Mouse (Mus musculus): ENCODE results near the gene Gm21981.
A peak's percentile ranks its signal among the peaks of the same experiment; 100 is the strongest.

Gm21981 gene

DNA sequence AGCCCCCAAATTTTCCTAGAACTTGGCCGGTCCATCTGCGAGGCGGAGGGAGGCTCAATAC, at the start of gene Gm21981:
Gene Gm21981 (minus strand): TSS at position 14 of the 61 bp plus-strand sequence.
- DNase-seq (ENCODE audit: low spot score in 2 of 2) = no peak

DNA sequence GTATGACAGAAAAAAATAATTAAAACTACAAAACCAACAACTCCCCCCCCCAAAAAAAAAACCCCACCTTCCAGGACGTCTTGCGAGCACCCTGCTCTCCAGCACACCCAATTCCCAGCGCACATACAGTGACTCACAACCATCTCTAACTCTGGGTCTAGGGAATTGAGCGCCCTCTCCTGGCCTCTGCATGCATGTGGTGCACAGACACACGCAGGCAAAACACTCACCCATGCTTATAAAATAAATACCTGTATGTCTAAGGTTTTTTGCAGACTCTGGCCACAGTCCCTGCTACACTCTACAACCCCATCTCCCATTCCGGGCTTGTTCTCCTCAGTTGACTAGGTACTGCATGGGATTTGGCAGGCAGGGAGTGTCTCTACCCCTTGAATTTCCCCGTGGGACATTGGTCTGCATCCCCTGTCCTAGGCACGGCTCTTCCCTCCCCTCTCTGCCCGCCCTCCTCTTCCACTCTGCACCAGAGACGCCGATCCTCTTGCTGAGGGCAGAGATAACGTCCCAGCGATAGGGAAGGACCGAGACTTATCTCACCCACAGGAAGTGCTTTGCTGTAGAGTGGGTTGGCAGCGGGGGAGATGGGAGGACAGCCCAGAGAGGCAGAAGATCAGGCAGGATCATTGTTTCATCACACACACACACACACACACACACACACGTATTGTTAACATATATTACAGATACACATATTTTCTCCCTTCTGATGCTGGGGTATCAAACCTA, 48.9 kb upstream of the Gm21981 start:
- peak; percentile 31 to 51 for DNase-seq (ENCODE audit: low spot score in 2 of 2)

DNA sequence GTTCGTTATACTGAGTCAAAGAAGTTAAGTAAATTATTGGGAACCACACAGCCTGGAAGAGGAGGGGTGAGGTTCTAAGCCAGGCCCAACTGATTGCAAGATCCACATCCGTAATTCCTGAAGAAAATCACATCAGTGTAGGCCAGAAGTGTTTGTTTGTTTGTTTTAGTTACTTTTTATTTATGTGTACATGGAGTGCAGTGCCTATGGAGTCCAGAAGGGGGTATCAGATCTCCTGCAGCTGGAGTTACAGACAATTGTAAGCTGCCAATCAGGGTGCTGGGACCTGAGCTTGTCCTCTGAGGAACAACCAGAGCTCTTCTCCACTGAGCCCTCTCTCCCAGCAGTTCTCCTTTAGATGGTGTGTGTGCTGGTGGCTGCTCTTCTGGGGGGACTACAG, 45.9 kb upstream of the Gm21981 start:
- DNase-seq (ENCODE audit: low spot score in 2 of 2) = no peak

DNA sequence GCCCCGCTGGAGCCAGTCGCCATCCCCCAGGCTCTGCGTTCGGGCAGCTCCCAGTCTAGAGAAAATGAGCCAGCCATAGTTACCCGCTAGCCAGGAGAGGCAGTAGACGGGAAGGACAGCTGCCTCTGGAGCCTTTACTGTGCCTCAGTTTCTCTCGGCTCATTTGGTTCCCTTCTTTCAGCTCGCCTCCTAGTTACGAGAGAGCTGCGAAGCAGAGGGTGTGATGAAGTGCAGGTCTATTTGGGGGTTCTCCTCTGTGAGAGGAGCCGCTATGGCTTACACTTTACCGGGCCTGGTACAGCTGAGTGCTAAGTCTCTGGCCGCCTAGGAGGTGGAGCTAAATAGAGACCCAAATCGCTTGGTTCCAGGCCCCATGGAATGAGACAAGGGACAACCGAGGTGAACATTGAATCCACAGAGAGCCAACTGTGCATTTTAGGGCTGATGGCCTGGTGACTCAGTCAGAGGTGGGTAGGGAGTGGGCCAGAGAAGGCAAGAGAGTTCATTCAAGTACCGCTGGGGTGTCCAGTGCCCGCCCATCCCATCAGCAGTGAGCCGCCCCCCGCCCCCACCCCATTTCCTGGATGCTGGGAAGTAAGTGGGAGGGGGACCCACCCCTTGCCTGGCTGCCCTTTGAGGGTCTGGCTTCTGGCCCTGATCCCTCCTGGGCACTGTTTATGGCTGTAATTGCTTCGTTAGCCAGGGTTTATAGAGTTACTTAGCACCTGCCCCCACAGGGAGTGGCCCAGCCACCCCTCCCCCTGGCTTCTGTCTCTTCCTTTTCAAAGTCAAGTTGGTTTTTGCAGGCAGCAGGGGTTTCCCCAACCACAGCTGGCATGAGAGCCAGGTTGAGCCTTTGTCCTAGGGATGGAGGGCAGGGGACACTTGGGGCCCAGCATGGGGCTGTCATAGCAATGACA, 44.9 kb upstream of the Gm21981 start:
- peak; percentile 78 to 80 for DNase-seq (ENCODE audit: low spot score in 2 of 2)

DNA sequence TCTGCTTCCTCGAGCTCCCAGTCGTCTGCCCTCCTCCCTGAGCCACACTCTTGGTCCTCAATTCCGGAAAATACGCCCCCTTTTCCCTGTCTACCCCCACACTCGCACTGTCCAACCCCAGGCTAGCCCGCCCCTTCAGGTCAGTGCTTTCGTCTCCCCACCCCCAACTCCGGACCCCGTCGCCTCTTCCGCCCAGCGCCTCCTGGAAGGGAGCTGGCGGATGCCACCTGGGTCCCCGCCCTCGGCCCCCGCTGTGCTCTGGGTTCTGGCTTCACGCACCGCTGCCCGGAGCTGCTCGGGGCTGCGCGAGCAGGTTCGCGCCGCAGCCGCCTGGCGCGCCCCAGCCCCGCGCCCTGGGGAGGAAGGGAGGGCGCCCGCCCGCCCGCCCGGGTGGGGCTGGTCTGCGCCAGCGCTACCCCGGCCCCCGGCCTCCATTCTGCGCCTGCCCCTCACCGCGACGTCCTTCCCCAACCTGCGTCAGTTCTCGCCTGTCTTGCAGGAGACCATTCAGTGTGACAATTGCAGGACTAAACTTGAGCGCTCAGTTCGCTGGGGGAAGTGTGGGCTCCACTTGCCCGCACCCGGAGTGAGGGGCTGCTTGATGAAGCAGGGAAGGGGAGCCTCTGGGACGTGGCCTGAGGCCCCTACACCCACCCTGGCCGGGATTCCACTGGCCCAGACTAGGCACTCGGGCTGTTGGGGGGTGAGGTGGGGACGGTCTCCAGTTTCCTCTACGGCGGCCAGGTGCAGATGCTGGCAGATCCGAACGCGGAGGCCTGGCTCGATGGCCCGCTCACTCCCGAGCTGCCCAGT, 44.0 kb upstream of the Gm21981 start:
- DNase-seq (ENCODE audit: low spot score in 2 of 2) = peak; percentile 65 to 81

DNA sequence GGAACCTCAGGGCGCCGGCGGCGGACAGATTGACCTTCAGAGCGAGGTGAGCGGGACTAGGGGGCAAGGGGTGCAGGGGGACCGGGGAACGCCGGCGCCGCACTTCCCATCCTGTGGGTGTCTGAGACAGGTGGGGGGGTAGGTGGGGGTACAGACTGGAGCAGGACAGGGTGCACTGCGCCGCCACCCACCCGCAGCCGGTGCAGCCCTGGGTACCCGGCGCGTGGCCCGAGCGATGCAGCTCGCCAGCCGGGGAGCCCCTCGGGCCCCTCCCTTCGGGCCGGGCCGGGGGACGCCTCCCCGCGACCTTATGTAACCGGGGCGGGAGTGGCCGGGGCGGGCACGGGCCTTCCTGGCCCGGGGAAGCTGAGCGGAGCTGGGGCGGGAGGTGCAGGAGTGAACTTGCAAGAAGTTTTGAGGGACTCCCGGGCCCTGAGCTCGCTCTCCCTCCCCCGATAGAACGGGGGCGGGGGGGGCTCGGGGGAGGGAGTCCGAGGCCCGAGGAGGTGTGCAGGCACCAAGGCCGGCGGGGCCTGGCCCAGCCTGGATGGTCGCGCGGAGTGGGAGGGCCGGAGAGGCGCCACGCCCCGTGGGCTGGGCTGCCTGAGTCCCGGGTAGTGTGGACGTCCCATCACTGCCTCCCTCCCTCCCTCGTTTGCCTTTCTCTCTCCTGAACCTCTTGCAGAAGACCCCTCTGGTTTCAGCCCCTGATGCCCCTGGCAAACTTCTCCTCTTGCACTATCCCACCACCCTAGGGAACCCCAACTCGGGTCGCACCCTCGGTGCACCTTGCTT, 43.2 kb upstream of the Gm21981 start:
- DNase-seq (ENCODE audit: low spot score in 2 of 2) = peak; percentile 83 to 87

DNA sequence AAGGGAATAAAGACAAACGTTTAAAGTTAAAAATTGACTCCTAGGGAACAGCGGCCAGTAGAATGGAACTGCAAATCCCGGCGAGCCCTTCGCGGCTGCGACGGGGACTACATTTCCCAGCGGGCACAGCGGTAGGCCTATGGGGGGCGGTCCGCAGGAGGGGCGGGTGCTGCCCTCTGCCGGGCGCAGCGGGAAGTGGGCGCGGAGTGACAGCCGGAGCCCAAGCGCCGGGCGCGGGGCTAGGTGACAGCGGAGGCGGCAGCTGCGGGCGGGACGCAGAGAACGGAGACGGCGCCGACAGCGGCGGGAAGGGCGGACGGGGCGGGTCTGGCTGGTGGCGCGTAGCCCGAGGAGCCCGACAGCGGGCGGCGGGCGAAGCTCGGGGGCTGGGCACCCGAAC, 42.6 kb upstream of the Gm21981 start, which contains the start of gene Tfeb:
Gene Tfeb (plus strand): TSS at position 175 of the 400 bp plus-strand sequence.
- peak; percentile 93 to 96 for DNase-seq (ENCODE audit: low spot score in 2 of 2)

DNA sequence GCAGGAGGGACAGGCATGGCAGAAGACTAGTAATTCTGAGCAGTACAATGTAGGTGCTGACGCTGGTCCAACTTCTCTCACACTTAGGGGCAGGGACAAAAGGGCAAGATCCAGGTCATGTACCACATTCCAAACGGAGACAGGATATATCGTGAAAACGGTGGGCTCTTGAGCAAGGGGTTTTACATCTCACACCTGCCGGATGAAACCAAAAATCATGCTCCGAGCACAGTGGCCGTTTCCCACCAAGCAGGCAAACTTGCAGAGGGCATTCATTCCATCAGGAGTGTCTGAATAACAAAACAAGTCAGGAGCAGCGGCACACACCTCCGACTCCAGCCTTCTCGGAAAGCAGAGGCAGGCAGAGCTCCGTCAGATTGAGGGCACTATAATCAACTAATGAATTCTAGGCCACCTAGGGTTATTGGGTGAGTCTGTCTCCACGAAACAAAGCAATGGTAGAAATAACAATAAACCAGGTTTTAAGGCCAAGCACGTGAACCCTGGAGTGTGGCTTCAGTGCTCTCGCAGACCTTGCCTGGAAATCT, 41.4 kb upstream of the Gm21981 start:
- DNase-seq (ENCODE audit: low spot score in 2 of 2) = no peak

DNA sequence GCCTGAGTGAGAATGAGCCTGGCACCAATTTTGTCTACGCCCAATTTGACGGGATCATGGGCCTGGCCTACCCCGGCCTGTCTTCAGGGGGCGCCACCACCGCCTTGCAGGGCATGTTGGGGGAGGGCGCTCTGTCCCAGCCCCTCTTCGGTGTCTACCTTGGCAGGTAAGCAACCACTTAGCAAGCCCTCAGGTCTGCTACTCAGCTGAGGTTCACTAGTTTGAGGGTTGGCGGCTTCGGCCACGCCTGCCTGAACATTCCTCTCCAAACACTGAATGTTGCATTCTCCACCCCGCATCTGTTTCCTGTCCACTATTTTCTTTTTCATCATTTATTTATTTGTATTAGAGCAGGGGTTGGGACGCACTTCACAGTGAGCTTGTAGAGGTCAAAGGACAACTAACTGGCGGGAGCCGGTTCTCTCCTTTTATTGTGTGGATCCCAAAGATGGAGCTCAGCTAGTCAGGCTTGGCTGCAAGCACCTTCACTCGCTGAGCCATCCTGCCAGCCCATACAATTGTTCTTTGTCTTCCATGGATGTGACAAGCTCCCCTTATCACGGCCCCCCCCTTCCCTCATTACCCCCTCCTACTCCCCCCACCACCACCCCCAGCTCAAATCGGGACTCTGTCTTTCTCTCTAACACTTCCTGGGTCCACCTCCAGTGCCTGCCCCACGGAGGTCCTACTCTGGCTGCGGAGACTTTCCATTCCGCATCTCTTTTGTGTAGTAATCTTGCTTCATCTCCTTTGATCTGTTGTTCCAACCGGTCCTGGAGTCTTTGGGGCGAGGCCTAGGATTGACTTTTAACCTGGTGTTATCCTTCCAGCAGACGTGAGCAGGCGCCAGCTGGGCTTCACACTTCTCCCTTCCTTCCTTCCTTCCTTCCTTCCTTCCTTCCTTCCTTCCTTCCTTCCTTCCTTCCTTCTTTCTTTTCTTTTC, 36.6 kb upstream of the Gm21981 start:
- DNase-seq (ENCODE audit: low spot score in 2 of 2) = no peak

DNA sequence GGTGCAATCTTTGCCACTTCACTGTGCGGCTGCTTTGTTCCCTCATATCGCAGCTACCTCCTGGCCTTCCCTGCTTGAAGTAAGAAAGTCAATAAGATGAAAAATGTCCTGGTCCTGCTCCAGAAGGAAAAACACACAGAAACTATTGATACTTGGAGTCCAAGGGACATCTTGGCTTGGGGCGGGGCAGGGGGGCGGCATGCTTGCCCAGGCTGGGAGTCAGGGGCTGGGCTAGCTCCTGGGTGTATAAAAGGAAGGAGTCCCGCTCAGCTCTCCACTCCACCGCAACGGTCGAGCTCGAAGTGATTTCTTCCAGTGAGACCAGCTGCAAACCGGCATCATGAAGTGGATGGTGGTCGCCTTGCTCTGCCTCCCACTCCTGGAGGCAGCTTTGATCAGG, 32.3 kb upstream of the Gm21981 start, which contains the start of gene Pgc:
Gene Pgc (plus strand): TSS at position 277 of the 400 bp plus-strand sequence.
- no peak for DNase-seq (ENCODE audit: low spot score in 2 of 2)

DNA sequence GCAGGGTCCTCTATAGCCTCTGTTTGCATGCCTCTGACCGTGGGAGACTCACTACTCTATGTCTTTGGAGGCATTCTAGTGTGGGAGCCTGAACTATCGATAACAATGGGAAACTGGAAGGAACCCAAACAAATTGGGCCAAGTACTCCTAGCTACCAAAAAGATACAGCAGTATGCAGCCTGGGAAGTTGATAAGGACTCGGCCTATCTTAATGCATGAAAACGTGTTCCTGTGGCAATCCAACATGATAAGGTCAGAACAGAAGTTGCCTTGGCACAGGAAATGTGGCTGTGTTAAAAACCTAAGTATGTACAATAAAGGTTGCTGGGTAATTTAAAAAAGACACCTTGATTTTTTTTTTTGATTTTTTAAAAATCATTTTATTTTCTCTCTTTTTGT, 26.9 kb upstream of the Gm21981 start:
- no peak for DNase-seq (ENCODE audit: low spot score in 2 of 2)

DNA sequence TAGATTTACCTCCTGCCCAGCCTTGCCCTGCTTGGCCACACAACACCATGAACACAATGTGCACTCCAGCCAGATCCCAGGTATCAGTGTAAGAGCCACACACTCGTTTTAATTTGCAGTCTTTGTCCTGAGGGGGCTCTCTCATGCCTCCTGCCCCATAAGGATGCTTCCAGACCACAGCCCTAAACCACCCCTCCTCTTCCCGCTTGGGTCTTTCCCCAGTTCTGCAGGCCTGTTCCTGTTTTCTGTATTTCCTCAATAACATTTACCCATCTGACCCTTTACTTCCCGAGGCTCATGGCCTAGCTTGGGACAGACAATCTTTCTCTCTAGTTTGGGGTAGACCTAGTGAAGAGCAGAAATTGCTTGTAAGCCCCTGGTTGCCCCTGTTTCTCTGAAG, 20.8 kb upstream of the Gm21981 start:
- DNase-seq (ENCODE audit: low spot score in 2 of 2) = no peak

DNA sequence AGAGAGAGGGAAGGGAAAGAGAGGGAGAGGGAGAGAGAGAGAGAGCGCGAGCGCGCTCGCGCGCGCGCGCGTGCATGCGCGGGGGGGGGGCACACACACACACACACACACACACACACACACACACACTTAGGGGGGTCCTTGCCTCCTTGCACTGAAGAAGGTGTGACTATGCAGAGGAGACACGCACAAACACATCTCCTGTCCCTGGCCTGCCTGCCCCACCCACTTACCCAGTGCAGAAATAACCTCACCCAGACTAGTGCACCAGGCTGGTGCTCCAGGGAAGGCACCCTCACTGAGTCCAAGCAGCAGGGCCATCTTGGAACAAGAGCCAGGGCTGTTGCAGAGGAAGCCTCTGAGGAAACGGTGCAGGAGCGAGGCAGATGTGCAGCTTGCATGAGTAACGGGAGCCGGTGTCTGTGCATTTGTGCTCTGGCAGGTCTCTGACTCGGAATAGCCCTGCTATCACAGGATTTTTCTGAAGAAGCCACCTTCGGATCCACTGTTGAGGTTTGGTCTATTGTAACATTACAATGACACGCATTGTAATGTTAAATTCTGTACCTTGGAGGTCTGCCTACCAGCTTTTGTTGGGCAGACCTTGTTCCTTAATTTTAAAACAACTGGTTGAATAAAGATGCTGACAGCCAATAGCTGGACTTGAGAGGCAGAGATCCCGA, 18.8 kb upstream of the Gm21981 start:
- DNase-seq (ENCODE audit: low spot score in 2 of 2) = no peak

DNA sequence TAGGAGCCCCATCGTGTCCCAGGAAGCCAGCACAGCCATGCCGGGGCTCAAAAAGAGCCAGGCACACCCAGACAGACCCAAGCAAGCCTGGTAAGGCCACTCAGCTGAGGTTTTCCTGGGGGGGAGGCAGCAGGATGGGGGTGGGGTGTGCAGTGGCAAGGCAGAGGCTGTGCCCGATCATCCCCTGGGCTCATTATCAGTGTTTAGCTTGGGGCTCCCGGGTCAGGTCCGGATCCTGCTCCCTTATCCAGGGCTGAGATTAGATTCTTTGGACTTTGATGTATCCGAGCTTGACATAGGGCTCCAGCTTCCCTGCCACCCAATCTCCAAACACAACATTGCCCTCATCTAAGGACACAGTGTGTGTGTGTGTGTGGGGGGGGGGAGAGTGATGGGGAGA, 17.6 kb upstream of the Gm21981 start:
- no peak for DNase-seq (ENCODE audit: low spot score in 2 of 2)

DNA sequence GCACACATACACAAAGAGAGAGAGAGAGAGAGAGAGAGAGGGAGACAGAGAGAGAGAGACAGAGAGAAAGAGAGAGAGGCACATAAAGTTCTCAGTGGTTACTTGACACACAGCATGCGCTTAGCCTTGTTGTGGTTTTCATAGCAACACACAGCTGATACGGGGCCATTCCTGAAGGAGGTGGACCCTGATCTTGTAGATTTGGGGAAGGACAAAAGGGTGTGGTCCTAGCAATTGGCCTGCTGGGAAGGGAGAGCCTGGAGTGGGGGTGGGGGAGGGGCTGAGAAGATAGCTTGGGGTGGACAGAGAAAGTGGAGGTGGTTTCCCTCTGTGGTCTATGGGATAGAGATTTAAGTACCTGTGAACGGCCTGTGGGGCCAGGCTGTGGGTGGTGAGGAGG, 15.8 kb upstream of the Gm21981 start:
- DNase-seq (ENCODE audit: low spot score in 2 of 2) = no peak

DNA sequence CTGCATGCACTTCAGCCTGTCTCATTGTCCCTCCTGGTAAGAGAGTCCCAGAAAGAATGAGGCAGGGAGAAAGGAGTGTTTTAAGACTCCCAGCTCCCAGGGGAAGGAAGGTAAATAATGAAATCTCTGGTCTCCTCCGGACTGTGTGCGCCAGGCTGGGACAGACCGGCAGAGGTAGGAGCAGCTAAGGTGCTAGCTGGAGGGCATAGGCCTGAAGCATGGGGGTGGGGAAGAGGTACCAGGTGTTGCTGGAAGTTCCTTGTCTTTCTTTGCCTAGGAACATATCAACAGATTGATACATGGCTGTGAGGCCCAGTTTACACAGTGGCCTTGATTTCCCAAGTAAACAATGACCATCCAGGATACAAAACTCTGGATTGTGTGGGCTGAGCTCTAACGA, 14.7 kb upstream of the Gm21981 start:
- DNase-seq (ENCODE audit: low spot score in 2 of 2) = no peak

DNA sequence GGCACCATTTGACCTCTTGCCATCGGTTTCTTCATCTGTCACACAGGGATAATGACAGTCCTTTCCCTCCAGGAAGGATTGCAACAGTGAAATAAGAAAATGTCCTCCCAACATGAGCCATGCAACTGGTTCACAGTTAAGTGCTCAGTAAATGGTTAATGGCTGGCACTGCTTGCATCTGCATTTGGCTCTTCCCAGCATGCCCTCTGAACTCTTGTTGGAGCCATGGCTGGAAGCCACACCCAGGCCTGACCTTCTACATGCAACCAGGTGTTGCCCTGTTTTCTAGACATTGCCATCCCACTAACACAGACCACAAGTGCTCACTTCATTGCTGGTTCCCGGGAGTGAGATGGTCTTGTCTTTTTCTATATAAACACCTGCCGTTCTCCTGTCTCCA, 13.7 kb upstream of the Gm21981 start:
- no peak for DNase-seq (ENCODE audit: low spot score in 2 of 2)

DNA sequence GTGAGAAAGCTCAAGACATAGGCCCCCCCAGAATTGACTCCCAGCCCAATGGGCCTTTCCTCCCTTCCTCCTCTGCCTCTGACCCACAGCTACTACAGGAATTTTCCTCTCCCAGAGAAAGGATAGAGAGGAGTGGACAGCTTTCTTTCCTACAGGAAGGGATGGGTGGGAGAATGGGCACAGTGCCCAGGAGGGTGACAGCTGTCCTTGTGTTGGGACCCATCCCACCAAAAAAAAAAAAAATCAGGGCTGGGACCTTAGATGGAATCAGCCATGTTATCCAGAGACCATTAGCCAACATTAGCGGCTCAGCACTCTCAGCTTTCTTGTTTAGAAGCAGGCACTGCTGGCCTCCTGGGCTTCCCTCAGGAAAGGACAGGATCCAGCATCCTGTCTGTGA, 11.9 kb upstream of the Gm21981 start:
- DNase-seq (ENCODE audit: low spot score in 2 of 2) = no peak

DNA sequence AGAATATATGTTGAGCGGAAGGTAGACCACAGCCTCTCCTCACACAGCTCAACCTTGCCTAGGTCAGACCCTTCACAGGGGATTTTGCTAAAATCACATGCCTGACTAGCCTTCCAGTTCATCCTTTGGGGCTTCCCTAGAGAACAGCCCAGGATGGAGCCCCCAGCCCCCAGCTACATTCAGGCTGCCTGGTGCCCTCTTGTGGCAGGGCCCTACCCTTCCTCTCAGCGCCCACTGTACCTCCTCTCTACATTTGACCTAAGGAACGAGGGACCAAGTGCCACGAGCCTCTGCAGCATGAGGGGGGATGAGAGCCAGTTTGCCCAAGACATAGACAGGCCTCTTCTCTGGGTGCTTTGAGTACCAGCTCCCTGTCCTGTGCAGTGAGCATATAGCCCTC, 10.4 kb upstream of the Gm21981 start:
- no peak for DNase-seq (ENCODE audit: low spot score in 2 of 2)

DNA sequence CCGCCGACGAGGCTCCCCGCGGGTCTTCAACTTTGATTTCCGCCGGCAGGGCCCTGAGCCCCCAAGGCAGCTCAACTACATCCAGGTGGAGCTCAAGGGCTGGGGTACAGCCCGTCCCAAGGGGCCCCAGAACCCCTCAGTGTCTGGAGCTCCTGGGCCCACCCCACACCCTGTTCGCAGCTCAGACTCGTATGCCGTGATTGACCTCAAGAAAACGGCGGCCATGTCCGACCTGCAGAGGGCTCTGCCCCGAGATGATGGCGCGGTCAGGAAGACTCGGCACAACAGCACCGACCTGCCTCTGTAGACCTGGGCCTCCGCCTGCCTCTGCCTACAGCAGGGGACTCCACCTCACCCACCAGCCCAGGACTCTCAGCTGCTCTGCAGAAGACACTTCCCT, 9.3 kb upstream of the Gm21981 start:
- no peak for DNase-seq (ENCODE audit: low spot score in 2 of 2)
